ENCODE assay signal across 31 mouse cellular contexts in genomic region chr11:115353375-115353774, GRCm38 (mm10). TPM values are rescaled to one million over a fixed set of nuclear protein-coding genes. Genes with fewer than 3 reads are reported as not detected.
"Had no signal": no experiment of that assay in that cellular context is flagged by ENCODE, and none has a peak within 500 bp of the region (broad histone marks: within the 10 kb centered on the region; RNA-seq: fewer than 3 reads in every experiment).

No protein-coding gene starts in this region.

- H3K36me3 ChIP-seq: embryonic facial prominence, embryonic 12.5 days; embryonic facial prominence, embryonic 13.5 days; embryonic facial prominence, embryonic 15.5 days had no signal

- H3K9ac ChIP-seq: embryonic facial prominence, embryonic 12.5 days; embryonic facial prominence, embryonic 13.5 days; embryonic facial prominence, embryonic 15.5 days; forebrain, embryonic 12.5 days; forebrain, embryonic 15.5 days; forebrain, postnatal 0 days had no signal

- H3K9me3 ChIP-seq: embryonic facial prominence, embryonic 10.5 days; embryonic facial prominence, embryonic 12.5 days; embryonic facial prominence, embryonic 13.5 days; embryonic facial prominence, embryonic 15.5 days; forebrain, embryonic 10.5 days; forebrain, embryonic 12.5 days; forebrain, embryonic 13.5 days; forebrain, embryonic 15.5 days had no signal

- DNase-seq: cerebellum, adult 9-11 months; gastrocnemius, postnatal 25 days; gastrocnemius, postnatal 36 days; heart, adult 11 months had no signal

- H3K27ac ChIP-seq: embryonic facial prominence, embryonic 10.5 days; embryonic facial prominence, embryonic 12.5 days; embryonic facial prominence, embryonic 13.5 days; embryonic facial prominence, embryonic 15.5 days; forebrain, embryonic 10.5 days; forebrain, embryonic 12.5 days; forebrain, embryonic 13.5 days; forebrain, embryonic 15.5 days; gastrocnemius, adult 2 months; heart, adult 2 months had no signal

- H3K27me3 ChIP-seq: forebrain, embryonic 13.5 days; forebrain, embryonic 15.5 days had no signal

- H3K4me1 ChIP-seq: embryonic facial prominence, embryonic 12.5 days; embryonic facial prominence, embryonic 13.5 days; embryonic facial prominence, embryonic 15.5 days; forebrain, embryonic 12.5 days; forebrain, embryonic 13.5 days; forebrain, embryonic 15.5 days had no signal

- H3K4me3 ChIP-seq: embryonic facial prominence, embryonic 12.5 days; embryonic facial prominence, embryonic 13.5 days; embryonic facial prominence, embryonic 15.5 days; erythroblast, embryonic 14.5 days; forebrain, embryonic 10.5 days; forebrain, embryonic 12.5 days; forebrain, embryonic 13.5 days; forebrain, embryonic 15.5 days; gastrocnemius, adult 2 months; heart, adult 2 months had no signal

RNA-seq across cellular contexts. Expression of gene Hid1, which starts 14.2 kb away (rescaled TPM):
- total RNA-seq: granulocyte monocyte progenitor cell, adult 5-6 weeks had no signal
- polyA plus RNA-seq: erythroblast, embryonic 14.5 days had no signal

RNA-seq across cellular contexts. Expression of gene Otop3, which starts 18.8 kb away (rescaled TPM):
- total RNA-seq: common myeloid progenitor, adult 5-6 weeks; gastrocnemius, adult 18-20 months; gastrocnemius, adult 2 months; gastrocnemius, adult 8-10 months; gastrocnemius, postnatal 10 days; gastrocnemius, postnatal 14 days; gastrocnemius, postnatal 25 days; gastrocnemius, postnatal 36 days; gastrocnemius, postnatal 4 days; granulocyte monocyte progenitor cell, adult 5-6 weeks; heart, adult 18-20 months; heart, adult 2 months; heart, adult 8-10 months had no signal
- polyA plus RNA-seq: cortical plate, adult 2 months; embryonic facial prominence, embryonic 10.5 days; embryonic facial prominence, embryonic 11.5 days; embryonic facial prominence, embryonic 12.5 days; embryonic facial prominence, embryonic 13.5 days; erythroblast, embryonic 14.5 days; forebrain, embryonic 10.5 days; forebrain, embryonic 11.5 days; forebrain, embryonic 12.5 days; forebrain, embryonic 13.5 days; gonadal fat pad, adult 2 months; heart, adult 2 months had no signal

RNA-seq across cellular contexts. Expression of gene Ush1g, which starts 31.5 kb away (rescaled TPM):
- total RNA-seq: common myeloid progenitor, adult 5-6 weeks; gastrocnemius, postnatal 4 days; granulocyte monocyte progenitor cell, adult 5-6 weeks had no signal
- polyA plus RNA-seq: embryonic facial prominence, embryonic 11.5 days; embryonic facial prominence, embryonic 13.5 days; embryonic facial prominence, embryonic 14.5 days; erythroblast, embryonic 14.5 days; forebrain, embryonic 10.5 days; forebrain, embryonic 11.5 days; forebrain, embryonic 12.5 days; forebrain, embryonic 13.5 days; forebrain, embryonic 14.5 days; gonadal fat pad, adult 2 months had no signal

RNA-seq across cellular contexts. Expression of gene Otop2, which starts 46.4 kb away (rescaled TPM):
- total RNA-seq: common myeloid progenitor, adult 5-6 weeks; forebrain, postnatal 0 days; gastrocnemius, adult 18-20 months; gastrocnemius, adult 2 months; gastrocnemius, adult 8-10 months; gastrocnemius, postnatal 10 days; gastrocnemius, postnatal 14 days; gastrocnemius, postnatal 25 days; gastrocnemius, postnatal 36 days; gastrocnemius, postnatal 4 days; granulocyte monocyte progenitor cell, adult 5-6 weeks; heart, adult 18-20 months; heart, adult 2 months; heart, adult 8-10 months had no signal
- polyA plus RNA-seq: embryonic facial prominence, embryonic 10.5 days; embryonic facial prominence, embryonic 11.5 days; embryonic facial prominence, embryonic 14.5 days; erythroblast, embryonic 14.5 days; forebrain, embryonic 11.5 days; forebrain, embryonic 12.5 days; forebrain, embryonic 13.5 days; forebrain, embryonic 14.5 days; forebrain, embryonic 15.5 days; gonadal fat pad, adult 2 months; heart, adult 2 months had no signal
